ENCODE assay signal across 8 mouse cellular contexts in genomic region chr17:23699131-23700077, GRCm38 (mm10). TPM values are rescaled to one million over a fixed set of nuclear protein-coding genes. Genes with fewer than 3 reads are reported as not detected.
DNase-seq lines count a peak whose midpoint lies in the region; ATAC-seq and TF ChIP-seq lines count a peak whose summit lies in the region.

No protein-coding gene starts in this region.

- H3K79me2 ChIP-seq in myocyte (ENCODE audit: control insufficient read depth, insufficient read depth), result no peaks in the 10 kb centered on the region

- no peaks in the 10 kb centered on the region for H3K36me3 ChIP-seq in forebrain, embryonic 16.5 days (ENCODE audit: control insufficient read depth, insufficient read depth)
- H3K36me3 ChIP-seq in hindbrain, embryonic 13.5 days, result no peaks in the 10 kb centered on the region
- no peaks in the 10 kb centered on the region for H3K36me3 ChIP-seq in myocyte (ENCODE audit: control insufficient read depth, insufficient read depth)

- DNase-seq in ovary, postnatal 36 days (ENCODE audit: low spot score), result peak; percentile 41
- DNase-seq in ovary, postnatal 10 days (ENCODE audit: low spot score), result no peak
- peak; percentile 68 to 71 for DNase-seq in adrenal gland, postnatal 36 days
- peak; percentile 20 for DNase-seq in liver
- no peak for DNase-seq in layer of hippocampus, adult 18-20 months (ENCODE audit: low spot score in 2 of 2)

- H3K27me3 ChIP-seq in forebrain, embryonic 16.5 days (replicated peaks; ENCODE audit: control insufficient read depth, insufficient read depth, low read length), result peaks cover 20% of the 10 kb centered on the region
- peaks cover 61% of the 10 kb centered on the region for H3K27me3 ChIP-seq in hindbrain, embryonic 13.5 days
- H3K27me3 ChIP-seq in myocyte (ENCODE audit: control insufficient read depth, insufficient read depth, insufficient read length), result no peaks in the 10 kb centered on the region

- ATAC-seq in forebrain, embryonic 16.5 days, result peak; percentile 2; the same call in 1 of the 2 replicates
- ATAC-seq in hindbrain, embryonic 13.5 days (ENCODE audit: low FRiP score), result peak; percentile 70

- no peak overlapping the region for H3K27ac ChIP-seq in forebrain, embryonic 16.5 days (ENCODE audit: low read length)
- peak overlapping the region; percentile 58; the same call in 1 of the 2 replicates for H3K27ac ChIP-seq in hindbrain, embryonic 13.5 days

- peaks cover 8% of the 10 kb centered on the region for H3K4me1 ChIP-seq in forebrain, embryonic 16.5 days (replicated peaks; ENCODE audit: control insufficient read depth, insufficient read depth, low read length)
- peaks cover 11% of the 10 kb centered on the region for H3K4me1 ChIP-seq in hindbrain, embryonic 13.5 days (replicated peaks)

- H3K4me3 ChIP-seq in forebrain, embryonic 16.5 days (replicated peaks; ENCODE audit: low read length), result peak overlapping the region; percentile 80
- peak overlapping the region; percentile 83 for H3K4me3 ChIP-seq in hindbrain, embryonic 13.5 days
- peak overlapping the region; percentile 21 for H3K4me3 ChIP-seq in myocyte

- TF ChIP-seq POLR2A in myocyte (IDR thresholded peaks at IDR 0.05; ENCODE audit: insufficient read length, low read depth), result peak; percentile 43

- H3K9me3 ChIP-seq in forebrain, embryonic 16.5 days (ENCODE audit: control insufficient read depth, low read length), result no peaks in the 10 kb centered on the region
- no peaks in the 10 kb centered on the region for H3K9me3 ChIP-seq in hindbrain, embryonic 13.5 days

- peak overlapping the region; percentile 73 for H3ac ChIP-seq in myocyte (ENCODE audit: control insufficient read depth, insufficient read length)

- H3K9ac ChIP-seq in forebrain, embryonic 16.5 days (replicated peaks; ENCODE audit: low read depth, low read length), result peak overlapping the region; percentile 64
- H3K9ac ChIP-seq in hindbrain, embryonic 13.5 days, result peak overlapping the region; percentile 82

- WGBS in forebrain, embryonic 16.5 days, result under 1% methylated on average over 87 of the region's 101 CpGs
- under 1% methylated on average over 89 of the region's 101 CpGs for WGBS in hindbrain, embryonic 13.5 days

- peak overlapping the region; percentile 99 for H3K4me2 ChIP-seq in forebrain, embryonic 16.5 days (ENCODE audit: low read length)
- peak overlapping the region; percentile 98 for H3K4me2 ChIP-seq in hindbrain, embryonic 13.5 days
- peak overlapping the region; percentile 73 for H3K4me2 ChIP-seq in myocyte (ENCODE audit: low read depth)

TF ChIP-seq in myocyte, 11 proteins besides CTCF, POLR2A, EP300 and RAD21:
- TF ChIP-seq CEBPB (IDR thresholded peaks at IDR 0.05; ENCODE audit: insufficient read depth, poor library complexity, severe bottlenecking), result no peak

RNA-seq across cellular contexts. Expression of gene Cldn9, which starts 15.6 kb away (rescaled TPM):
- not detected for total RNA-seq in adrenal gland, postnatal 36 days (2021)
- polyA plus RNA-seq in forebrain, embryonic 16.5 days (2015; fragmentation: Nextera tagmentation; extraction: Ambion mirVana), result 1.4 TPM in 2 replicates
- polyA plus RNA-seq in hindbrain, embryonic 13.5 days (2015; fragmentation: Nextera tagmentation; extraction: Ambion mirVana), result 1.4 and 2.5 TPM in 2 replicates
- polyA plus RNA-seq in myocyte (2012; fragmentation: generic; extraction: Trizol), result 0.24 TPM
- total RNA-seq in layer of hippocampus, adult 18-20 months (2021), result not detected

RNA-seq across cellular contexts. Expression of gene Cldn6, which starts 20.4 kb away (rescaled TPM):
- total RNA-seq in adrenal gland, postnatal 36 days (2021), result not detected
- 0.24 and 0.45 TPM in 2 replicates for polyA plus RNA-seq in forebrain, embryonic 16.5 days (2015; fragmentation: Nextera tagmentation; extraction: Ambion mirVana)
- 0.61 and 0.85 TPM in 2 replicates for polyA plus RNA-seq in hindbrain, embryonic 13.5 days (2015; fragmentation: Nextera tagmentation; extraction: Ambion mirVana)
- not detected for polyA plus RNA-seq in myocyte (2012; fragmentation: generic; extraction: Trizol)
- not detected for total RNA-seq in layer of hippocampus, adult 18-20 months (2021)

RNA-seq across cellular contexts. Expression of gene Tnfrsf12a, which starts 22.1 kb away (rescaled TPM):
- total RNA-seq in adrenal gland, postnatal 36 days (2021), result 100 to 1,000 TPM; 116 to 301 TPM
- 2.9 and 4.8 TPM in 2 replicates for polyA plus RNA-seq in forebrain, embryonic 16.5 days (2015; fragmentation: Nextera tagmentation; extraction: Ambion mirVana)
- 2.7 and 3.4 TPM in 2 replicates for polyA plus RNA-seq in hindbrain, embryonic 13.5 days (2015; fragmentation: Nextera tagmentation; extraction: Ambion mirVana)
- 328 TPM for polyA plus RNA-seq in myocyte (2012; fragmentation: generic; extraction: Trizol)
- total RNA-seq in layer of hippocampus, adult 18-20 months (2021), result 1 to 10 TPM; 6.4 to 7.0 TPM

RNA-seq across cellular contexts. Expression of gene 1520401A03Rik, which starts 23.2 kb away (rescaled TPM):
- 10 to 100 TPM in 1 of 2 experiments, 1 to 10 TPM in 1; 7.7 to 23.0 TPM for total RNA-seq in adrenal gland, postnatal 36 days (2021)
- polyA plus RNA-seq in forebrain, embryonic 16.5 days (2015; fragmentation: Nextera tagmentation; extraction: Ambion mirVana), result not detected in 2 replicates
- polyA plus RNA-seq in hindbrain, embryonic 13.5 days (2015; fragmentation: Nextera tagmentation; extraction: Ambion mirVana), result 0.06 and 0.27 TPM in 2 replicates
- 0.40 TPM for polyA plus RNA-seq in myocyte (2012; fragmentation: generic; extraction: Trizol)
- under 1 TPM in 1 of 2 experiments, not detected in 1; 0.33 TPM for total RNA-seq in layer of hippocampus, adult 18-20 months (2021)

RNA-seq across cellular contexts. Expression of gene Thoc6, which starts 25.7 kb away (rescaled TPM):
- 10 to 100 TPM; 28.6 to 30.3 TPM for total RNA-seq in adrenal gland, postnatal 36 days (2021)
- 40.1 and 41.4 TPM in 2 replicates for polyA plus RNA-seq in forebrain, embryonic 16.5 days (2015; fragmentation: Nextera tagmentation; extraction: Ambion mirVana)
- 47.2 and 50.2 TPM in 2 replicates for polyA plus RNA-seq in hindbrain, embryonic 13.5 days (2015; fragmentation: Nextera tagmentation; extraction: Ambion mirVana)
- 30.1 TPM for polyA plus RNA-seq in myocyte (2012; fragmentation: generic; extraction: Trizol)
- 10 to 100 TPM in 1 of 2 experiments, 1 to 10 TPM in 1; 8.8 to 10.0 TPM for total RNA-seq in layer of hippocampus, adult 18-20 months (2021)

Comparison
In these comparisons a context has a peak if more than half of its experiments do, and no peak if none do; other contexts are left out.
1. DNase-seq: peak in ovary, postnatal 36 days (single experiment), adrenal gland, postnatal 36 days (2 of 2) and liver (single experiment); none in ovary, postnatal 10 days (single experiment) and layer of hippocampus, adult 18-20 months (0 of 2).
2. H3K4me3 ChIP-seq: peak in every context shown above with its lines; median percentile 83 in hindbrain, embryonic 13.5 days; 80 in forebrain, embryonic 16.5 days; 21 in myocyte.
3. RNA of gene Tnfrsf12a, which starts 22.1 kb away (polyA plus RNA-seq): 328 TPM in myocyte (single experiment); 2.9 to 4.8 TPM in forebrain, embryonic 16.5 days and 2.7 to 3.4 TPM in hindbrain, embryonic 13.5 days; every median in the first group is over 10 times any median in the second.
4. Peak in every context shown above with its lines, with median percentiles within 50 percentile points of each other: H3K4me2 ChIP-seq.